Mouse (Mus musculus): ENCODE results near the gene Foxn4.

- no peak for TF ChIP-seq CTCF (IDR thresholded peaks at IDR 0.05; ENCODE audit: low read depth)
- no peak for TF ChIP-seq EP300 (optimal IDR thresholded peaks at IDR 0.05)
These were observed 14.1 kb downstream of the Foxn4 start for GRCm38 (mm10) chr5:114259495-114259894.
